Mouse (Mus musculus) midbrain, embryonic 12.5 days (tissue): Measurements from ENCODE around the gene Gab3. TPM values are rescaled to one million over a fixed set of nuclear protein-coding genes. Genes with fewer than 3 reads are reported as not detected.

Experiments
- ATAC-seq: fragments of 200-750 bp; cut with Nextera tagmentation; 2 replicates; pipeline ENCODE4 v1.8.0; 2017; ENCODE audit warnings: low read depth, moderate TSS enrichment, moderate library complexity; ENCODE audit not compliant: low FRiP score
- H3K27ac ChIP-seq: fragments of 300-500 bp; sonication (generic); replicated peaks from 2 replicates; pipeline ENCODE4 v1.5.1; 2016; ENCODE audit warnings: mild to moderate bottlenecking
- H3K27me3 ChIP-seq: fragments of 300-500 bp; sonication (generic); 2 replicates; pipeline ENCODE4 v1.6.1; 2016; ENCODE audit warnings: mild to moderate bottlenecking
- H3K36me3 ChIP-seq: fragments of 300-500 bp; sonication (generic); 2 replicates; pipeline ENCODE4 v1.6.1; 2016
- H3K4me1 ChIP-seq: fragments of 300-500 bp; sonication (generic); 2 replicates; pipeline ENCODE4 v1.6.1; 2016
- H3K4me2 ChIP-seq: fragments of 300-500 bp; sonication (generic); replicated peaks from 2 replicates; pipeline ENCODE4 v1.6.1; 2016; ENCODE audit warnings: mild to moderate bottlenecking, moderate library complexity
- H3K4me3 ChIP-seq: fragments of 300-500 bp; sonication (generic); 2 replicates; pipeline ENCODE4 v1.5.1; 2016; ENCODE audit warnings: mild to moderate bottlenecking
- H3K9ac ChIP-seq: fragments of 300-500 bp; sonication (generic); replicated peaks from 2 replicates; pipeline ENCODE4 v1.6.1; 2016; ENCODE audit warnings: mild to moderate bottlenecking, moderate library complexity
- H3K9me3 ChIP-seq: fragments of 300-500 bp; sonication (generic); 2 replicates; pipeline ENCODE4 v1.6.1; 2016; ENCODE audit warnings: mild to moderate bottlenecking
- WGBS: fragments of 180-500 bp; shearing (Covaris S2); methylation state at CpG from one replicate; pipeline ENCODE4 v1.1.7; 2016; 5-methylcytosine and 5-hydroxymethylcytosine counted together
- polyA plus RNA-seq: library from polyadenylated mRNA; unstranded; fragments of >200 nt; fragmentation: Nextera tagmentation; extraction: Ambion mirVana; gene quantifications from 2 replicates; pipeline ENCODE4 v1.2.1, GENCODE M21; 2016

Gab3 gene
- polyA plus RNA-seq = 1.2 and 1.6 TPM in 2 replicates

GRCm38 (mm10) chrX:75084774-75085508 is at the start of gene Gab3:
TSS of gene Gab3 (minus strand) at chrX:75085458.
- 11% methylated on average over 9 of the region's 17 CpGs for WGBS
- Histone ChIP-seq H3K4me3 (peak within 1 kb of the TSS; percentile 49), H3K4me1 (no peaks in the 10 kb centered on the region), H3K9me3 (no peaks in the 10 kb centered on the region), H3K27me3 (no peaks in the 10 kb centered on the region), H3K27ac (no peak within 1 kb of the TSS), H3K9ac (peak within 1 kb of the TSS; percentile 44), H3K4me2 (peak within 1 kb of the TSS; percentile 54), H3K36me3 (no peaks in the 10 kb centered on the region)
- peak; percentile 87 for ATAC-seq

DNA sequence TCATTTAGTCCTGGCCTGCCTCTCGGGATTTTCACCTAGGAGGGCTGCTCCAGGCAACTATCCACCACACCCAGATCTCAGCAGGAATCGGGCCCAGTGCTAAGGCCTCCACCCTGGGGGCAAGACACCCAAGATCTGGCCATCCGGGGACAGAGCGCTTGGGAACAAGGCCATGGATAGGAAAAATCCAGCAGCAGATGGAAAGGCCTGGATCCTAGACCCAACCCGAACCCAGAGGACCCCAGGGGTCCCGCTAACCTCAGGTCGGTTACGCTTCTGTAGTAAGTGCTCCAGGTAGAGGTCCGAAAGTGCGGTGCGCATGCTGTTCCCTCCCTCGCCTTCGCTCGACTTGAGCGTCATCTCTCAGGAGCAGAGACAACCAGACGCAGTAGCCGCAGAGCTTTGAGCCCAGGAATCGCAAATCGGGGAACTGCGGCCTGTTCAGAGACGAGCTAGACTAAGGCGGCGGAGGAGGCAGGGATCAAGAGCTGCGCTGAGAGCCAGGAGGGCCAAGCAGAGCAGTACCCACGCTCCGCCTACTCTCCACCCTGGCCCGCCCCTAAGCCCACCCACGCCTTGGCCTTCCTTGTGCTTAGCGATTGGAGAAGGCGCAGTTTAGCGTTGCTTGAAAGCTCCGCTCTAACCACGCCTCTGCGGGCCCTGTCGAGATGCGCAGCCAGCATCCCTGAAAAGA is 45.4 kb upstream of the Gab3 start, which contains the start of gene Mpp1:
TSS of gene Mpp1 (minus strand) at position 550 of the 694 bp plus-strand sequence.
- peak; percentile 100 for ATAC-seq
- peak within 1 kb of the TSS; percentile 57 for H3K4me2 ChIP-seq

GRCm38 (mm10) chrX:75129474-75129873 is 44.2 kb upstream of the Gab3 start:
- no peak overlapping the region for H3K4me2 ChIP-seq
- no peaks in the 10 kb centered on the region for H3K9me3 ChIP-seq
- no peaks in the 10 kb centered on the region for H3K4me1 ChIP-seq
- no peak for ATAC-seq
- H3K4me3 ChIP-seq = no peak overlapping the region
- no peaks in the 10 kb centered on the region for H3K27me3 ChIP-seq
- H3K9ac ChIP-seq = no peak overlapping the region
- no peaks in the 10 kb centered on the region for H3K36me3 ChIP-seq
- no peak overlapping the region for H3K27ac ChIP-seq
- 56% methylated on average over 2 of the region's 2 CpGs for WGBS

More for the DNA sequence above, 45.4 kb upstream of the Gab3 start, which contains the start of gene Mpp1:
- WGBS = 21% methylated on average over 36 of the region's 36 CpGs
- H3K27ac ChIP-seq = 0 out of 2 replicates have a peak within 1 kb of the TSS, but pooled peaks have one; percentile 35
- H3K36me3 ChIP-seq = no peaks in the 10 kb centered on the region
- H3K9ac ChIP-seq = peak within 1 kb of the TSS; percentile 57
- no peaks in the 10 kb centered on the region for H3K9me3 ChIP-seq
- H3K4me3 ChIP-seq = peak within 1 kb of the TSS; percentile 46
- H3K4me1 ChIP-seq = no peaks in the 10 kb centered on the region
- no peaks in the 10 kb centered on the region for H3K27me3 ChIP-seq

GRCm38 (mm10) chrX:75128333-75128980 is 43.2 kb upstream of the Gab3 start:
- Histone ChIP-seq H3K9ac (no peak overlapping the region), H3K4me1 (no peaks in the 10 kb centered on the region), H3K4me2 (no peak overlapping the region), H3K27ac (no peak overlapping the region), H3K4me3 (no peak overlapping the region), H3K27me3 (no peaks in the 10 kb centered on the region), H3K9me3 (no peaks in the 10 kb centered on the region), H3K36me3 (no peaks in the 10 kb centered on the region)
- no peak for ATAC-seq

GRCm38 (mm10) chrX:75126893-75127292 is 41.6 kb upstream of the Gab3 start:
- Histone ChIP-seq H3K4me3 (no peak overlapping the region), H3K9ac (no peak overlapping the region), H3K4me1 (no peaks in the 10 kb centered on the region), H3K4me2 (no peak overlapping the region), H3K27me3 (no peaks in the 10 kb centered on the region), H3K27ac (no peak overlapping the region), H3K36me3 (no peaks in the 10 kb centered on the region), H3K9me3 (no peaks in the 10 kb centered on the region)
- ATAC-seq = no peak

GRCm38 (mm10) chrX:75125606-75126005 is 40.3 kb upstream of the Gab3 start:
- Histone ChIP-seq H3K4me3 (no peak overlapping the region), H3K27me3 (no peaks in the 10 kb centered on the region), H3K36me3 (no peaks in the 10 kb centered on the region), H3K9me3 (no peaks in the 10 kb centered on the region), H3K4me2 (no peak overlapping the region), H3K4me1 (no peaks in the 10 kb centered on the region), H3K9ac (no peak overlapping the region), H3K27ac (no peak overlapping the region)
- ATAC-seq = no peak
- WGBS = 78% methylated on average over 3 of the region's 3 CpGs

DNA sequence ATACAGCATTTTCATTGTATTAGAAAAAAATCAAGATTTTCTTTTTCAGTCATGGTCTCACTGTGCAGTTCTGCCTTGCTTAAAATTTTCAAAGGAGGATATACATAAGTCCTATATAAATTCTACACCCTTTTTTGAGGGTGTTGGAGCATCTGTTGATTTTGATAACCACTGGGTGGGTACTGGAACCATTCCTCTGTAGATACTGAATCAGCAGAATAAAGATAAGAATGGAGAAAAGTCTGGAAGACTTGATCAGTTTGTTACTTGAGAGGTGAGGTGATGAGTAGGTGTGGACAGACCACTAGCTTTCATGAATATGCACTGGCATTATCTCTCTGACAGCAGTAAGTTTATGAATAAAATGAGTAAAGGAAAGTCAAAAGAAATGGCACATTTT is 30.3 kb upstream of the Gab3 start:
- no peaks in the 10 kb centered on the region for H3K36me3 ChIP-seq
- no peak overlapping the region for H3K27ac ChIP-seq
- H3K9me3 ChIP-seq = no peaks in the 10 kb centered on the region
- H3K4me1 ChIP-seq = no peaks in the 10 kb centered on the region
- H3K27me3 ChIP-seq = no peaks in the 10 kb centered on the region
- no peak for ATAC-seq
- no peak overlapping the region for H3K4me3 ChIP-seq
- no peak overlapping the region for H3K9ac ChIP-seq
- no peak overlapping the region for H3K4me2 ChIP-seq

- ATAC-seq = no peak
- no peaks in the 10 kb centered on the region for H3K27me3 ChIP-seq
- no peak overlapping the region for H3K27ac ChIP-seq
- no peaks in the 10 kb centered on the region for H3K4me1 ChIP-seq
- WGBS = 91% methylated on average over 6 of the region's 6 CpGs
- H3K9me3 ChIP-seq = no peaks in the 10 kb centered on the region
- H3K4me3 ChIP-seq = no peak overlapping the region
- H3K4me2 ChIP-seq = no peak overlapping the region
- H3K36me3 ChIP-seq = peaks cover 47% of the 10 kb centered on the region
- no peak overlapping the region for H3K9ac ChIP-seq
Measured at GRCm38 (mm10) chrX:75102293-75102692, 17.0 kb upstream of the Gab3 start.

- Histone ChIP-seq H3K27me3 (no peaks in the 10 kb centered on the region), H3K27ac (no peak overlapping the region), H3K4me2 (no peak overlapping the region), H3K4me1 (no peaks in the 10 kb centered on the region), H3K4me3 (no peak overlapping the region), H3K9ac (no peak overlapping the region), H3K36me3 (peaks cover 31% of the 10 kb centered on the region; the same call in 1 of the 2 replicates), H3K9me3 (no peaks in the 10 kb centered on the region)
- no peak for ATAC-seq
- 91% methylated on average over 8 of the region's 8 CpGs for WGBS
Measured at GRCm38 (mm10) chrX:75098799-75099198, 13.5 kb upstream of the Gab3 start.

- H3K36me3 ChIP-seq = peaks cover 18% of the 10 kb centered on the region; the same call in 1 of the 2 replicates
- no peak overlapping the region for H3K27ac ChIP-seq
- peak overlapping the region; percentile 56 for H3K9ac ChIP-seq
- H3K27me3 ChIP-seq = no peaks in the 10 kb centered on the region
- 0 out of 2 replicates have a peak, but pooled peaks have one; percentile 0 for ATAC-seq
- 20% methylated on average over 23 of the region's 23 CpGs for WGBS
- no peaks in the 10 kb centered on the region for H3K4me1 ChIP-seq
- H3K9me3 ChIP-seq = no peaks in the 10 kb centered on the region
- H3K4me2 ChIP-seq = peak overlapping the region; percentile 55
- H3K4me3 ChIP-seq = peak overlapping the region; percentile 53
Measured at GRCm38 (mm10) chrX:75096163-75096770, 11.0 kb upstream of the Gab3 start.

DNA sequence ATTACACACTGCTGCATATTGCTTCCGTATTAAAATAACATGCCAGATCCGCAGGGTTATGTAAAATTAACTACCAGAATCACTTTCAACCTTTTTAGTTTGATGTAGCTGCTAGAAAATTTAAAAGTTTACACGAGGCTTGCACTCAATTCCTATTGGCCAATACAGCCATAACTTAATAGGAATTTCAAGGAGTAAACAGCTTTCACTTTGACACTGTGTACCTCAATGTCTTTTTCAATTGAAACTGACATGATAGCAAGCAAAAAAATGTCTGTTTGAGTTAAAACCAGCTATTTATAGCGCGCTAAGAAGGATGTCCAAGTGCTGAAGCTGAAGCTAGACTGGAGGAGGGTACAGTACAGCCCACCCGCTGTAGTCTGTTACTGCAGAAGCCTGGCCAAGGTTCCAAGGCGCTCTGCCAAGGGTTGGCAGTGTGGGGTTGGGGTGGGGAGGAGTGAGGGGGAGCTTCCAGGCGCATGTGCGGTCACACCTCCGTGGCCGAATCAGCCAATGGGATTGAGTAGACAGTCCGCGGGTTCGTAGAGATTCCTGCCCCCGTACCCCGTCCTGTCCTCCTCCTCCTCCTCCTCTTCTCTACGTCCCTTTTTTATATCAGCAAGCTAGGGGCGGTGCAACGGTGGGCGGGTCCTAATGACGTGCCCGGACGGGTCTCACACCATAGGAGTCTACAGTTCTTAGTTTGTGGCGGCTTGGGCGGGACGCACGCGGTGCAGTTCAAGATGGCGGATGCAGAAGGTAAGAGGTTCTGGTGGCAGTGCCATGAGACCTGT is 10.3 kb upstream of the Gab3 start, which contains the start of gene Dkc1:
TSS of gene Dkc1 (plus strand) at position 486 of the 794 bp plus-strand sequence.
- peak; percentile 99 for ATAC-seq
- H3K4me3 ChIP-seq = peak within 1 kb of the TSS; percentile 53
- peak within 1 kb of the TSS; percentile 55 for H3K4me2 ChIP-seq
- no peaks in the 10 kb centered on the region for H3K9me3 ChIP-seq
- H3K27me3 ChIP-seq = no peaks in the 10 kb centered on the region
- H3K36me3 ChIP-seq = peaks cover 15% of the 10 kb centered on the region; the same call in 1 of the 2 replicates
- H3K4me1 ChIP-seq = no peaks in the 10 kb centered on the region
- 23% methylated on average over 29 of the region's 29 CpGs for WGBS
- peak within 1 kb of the TSS; percentile 56 for H3K9ac ChIP-seq
- H3K27ac ChIP-seq = no peak within 1 kb of the TSS
